Mouse (Mus musculus): Measurements from ENCODE around the gene Pacs2. TPM values are rescaled to one million over a fixed set of nuclear protein-coding genes. Genes with fewer than 3 reads are reported as not detected.

Gene Pacs2
- polyA plus RNA-seq, 1 experiment from 2014 or later: 7.3 TPM

DNA sequence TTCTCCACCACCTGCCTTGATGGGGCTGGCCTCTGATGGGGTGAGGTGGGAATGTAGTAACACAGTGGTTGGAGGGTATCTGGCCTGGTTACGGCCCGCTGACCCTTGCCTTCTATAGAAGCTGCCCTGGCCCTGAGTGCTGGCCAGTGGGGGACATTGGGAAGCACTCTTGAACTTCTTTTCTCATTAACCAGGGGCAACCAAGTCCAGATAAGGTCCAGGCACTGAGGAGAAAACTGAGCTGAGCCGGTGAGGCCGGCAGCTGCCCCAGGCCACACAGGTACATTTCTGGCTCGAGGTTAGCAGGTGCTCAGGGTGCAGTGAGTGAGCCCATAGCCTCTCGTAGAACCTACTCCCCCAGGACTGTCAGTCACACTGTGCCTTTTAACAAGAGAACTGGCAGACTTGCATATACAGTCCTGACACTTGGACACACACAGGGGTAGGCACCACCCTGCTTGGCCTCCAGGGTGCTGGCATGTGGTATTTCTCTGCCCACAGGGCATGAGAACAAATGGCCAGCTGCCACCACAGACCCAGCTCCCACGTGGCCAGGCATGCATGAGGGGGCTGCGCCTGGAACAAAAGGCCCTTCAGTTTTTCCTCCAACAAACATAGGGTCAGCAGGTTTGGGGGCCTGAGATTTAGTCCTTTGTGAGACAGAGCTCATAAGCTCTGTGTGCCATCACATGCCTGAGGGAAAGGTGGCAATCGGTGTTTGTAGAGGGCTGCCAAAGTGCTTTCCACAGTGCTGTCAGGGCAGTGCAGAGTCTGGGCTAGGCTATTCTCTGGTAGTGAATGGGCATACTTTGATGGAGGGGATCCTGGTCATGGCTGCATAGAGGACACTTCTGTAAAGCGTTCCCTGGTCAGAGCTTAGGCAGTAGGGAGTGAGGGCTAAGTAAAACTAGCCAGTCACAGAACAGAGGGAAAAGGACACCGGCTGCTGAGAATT, 18.3 kb downstream of the Pacs2 start:
- Histone ChIP-seq H3K4me1 (ENCODE audit: control insufficient read depth, insufficient read depth, low read length) (peaks cover 6% of the 10 kb centered on the region), H3K36me3 (ENCODE audit: control insufficient read depth, insufficient read depth, low read length) (no peaks in the 10 kb centered on the region; the same call in 1 of the 2 replicates), H3K4me2 (ENCODE audit: low read depth, low read length) (no peak overlapping the region), H3K27me3 (replicated peaks; ENCODE audit: control insufficient read depth, insufficient read depth, low read length) (no peaks in the 10 kb centered on the region), H3K27ac (ENCODE audit: low read length) (no peak overlapping the region), H3K4me3 (ENCODE audit: low read length) (no peak overlapping the region), H3K9me3 (ENCODE audit: control insufficient read depth, low read length) (no peaks in the 10 kb centered on the region), H3K9ac (ENCODE audit: low read depth, low read length) (no peak overlapping the region)
- WGBS: 72% methylated on average over 11 of the region's 11 CpGs
- ATAC-seq: no peak

DNA sequence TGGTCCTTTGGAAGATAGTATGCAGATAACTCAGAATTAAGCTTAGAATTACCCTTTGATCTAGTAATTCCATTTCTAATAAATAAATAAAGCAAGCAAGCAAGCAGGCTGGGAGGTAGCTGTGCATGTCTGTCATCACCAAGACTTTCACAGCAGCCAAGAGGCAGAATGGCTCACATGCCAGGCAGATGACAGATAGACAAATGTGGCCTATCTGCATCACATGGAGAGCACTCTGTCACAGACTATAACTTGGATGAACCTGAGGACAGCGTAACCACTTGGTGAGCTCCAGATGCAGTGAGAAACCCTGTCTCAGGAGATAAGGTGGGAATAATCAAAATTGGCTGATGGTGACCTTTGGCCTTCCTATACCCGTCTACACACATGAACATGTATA, 20.8 kb downstream of the Pacs2 start:
- no peaks in the 10 kb centered on the region for H3K9me3 ChIP-seq (ENCODE audit: control insufficient read depth, low read length)
- no peak overlapping the region for H3K9ac ChIP-seq (ENCODE audit: low read depth, low read length)
- H3K4me3 ChIP-seq (ENCODE audit: low read length): no peak overlapping the region
- 85% methylated on average over 2 of the region's 2 CpGs for WGBS
- H3K4me2 ChIP-seq (ENCODE audit: low read depth, low read length): no peak overlapping the region
- H3K27ac ChIP-seq (ENCODE audit: low read length): no peak overlapping the region
- no peaks in the 10 kb centered on the region for H3K27me3 ChIP-seq (replicated peaks; ENCODE audit: control insufficient read depth, insufficient read depth, low read length)
- no peaks in the 10 kb centered on the region for H3K4me1 ChIP-seq (ENCODE audit: control insufficient read depth, insufficient read depth, low read length)
- ATAC-seq: no peak
- no peaks in the 10 kb centered on the region; the same call in 1 of the 2 replicates for H3K36me3 ChIP-seq (ENCODE audit: control insufficient read depth, insufficient read depth, low read length)

DNA sequence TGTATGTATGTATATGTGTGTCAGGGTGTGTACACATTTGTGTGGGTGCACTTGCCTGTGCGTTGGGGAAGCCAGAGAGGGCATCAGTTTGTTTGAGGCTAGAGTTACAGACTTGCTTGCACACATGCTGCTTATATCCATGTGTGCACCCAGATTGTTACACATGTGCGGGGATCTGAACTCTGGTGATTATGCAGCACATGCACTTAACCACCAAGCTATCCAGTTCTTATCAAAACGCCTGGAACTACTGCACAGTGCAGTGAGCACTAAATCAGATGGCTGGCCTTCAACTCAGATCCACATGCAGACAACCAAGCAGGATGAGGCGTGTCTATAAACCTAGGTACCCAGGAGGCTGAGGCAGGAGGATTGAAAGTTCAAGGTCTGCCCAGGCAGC, 22.7 kb downstream of the Pacs2 start:
- Histone ChIP-seq H3K4me1 (ENCODE audit: control insufficient read depth, insufficient read depth, low read length) (no peaks in the 10 kb centered on the region), H3K27ac (ENCODE audit: low read length) (no peak overlapping the region), H3K27me3 (replicated peaks; ENCODE audit: control insufficient read depth, insufficient read depth, low read length) (no peaks in the 10 kb centered on the region), H3K36me3 (ENCODE audit: control insufficient read depth, insufficient read depth, low read length) (no peaks in the 10 kb centered on the region; the same call in 1 of the 2 replicates), H3K9ac (ENCODE audit: low read depth, low read length) (no peak overlapping the region), H3K4me3 (ENCODE audit: low read length) (no peak overlapping the region), H3K9me3 (ENCODE audit: control insufficient read depth, low read length) (no peaks in the 10 kb centered on the region), H3K4me2 (ENCODE audit: low read depth, low read length) (no peak overlapping the region)
- WGBS: 77% methylated on average over 4 of the region's 4 CpGs
- ATAC-seq: no peak

GRCm38 (mm10) chr12:113038414-113038813, 24.1 kb downstream of the Pacs2 start:
- Histone ChIP-seq H3K4me3 (ENCODE audit: low read length) (no peak overlapping the region), H3K4me1 (ENCODE audit: control insufficient read depth, insufficient read depth, low read length) (no peaks in the 10 kb centered on the region), H3K27ac (ENCODE audit: low read length) (no peak overlapping the region), H3K9me3 (ENCODE audit: control insufficient read depth, low read length) (no peaks in the 10 kb centered on the region), H3K4me2 (ENCODE audit: low read depth, low read length) (no peak overlapping the region), H3K36me3 (ENCODE audit: control insufficient read depth, insufficient read depth, low read length) (no peaks in the 10 kb centered on the region), H3K9ac (ENCODE audit: low read depth, low read length) (no peak overlapping the region), H3K27me3 (replicated peaks; ENCODE audit: control insufficient read depth, insufficient read depth, low read length) (no peaks in the 10 kb centered on the region)
- WGBS: 90% methylated on average over 4 of the region's 4 CpGs
- ATAC-seq: no peak

DNA sequence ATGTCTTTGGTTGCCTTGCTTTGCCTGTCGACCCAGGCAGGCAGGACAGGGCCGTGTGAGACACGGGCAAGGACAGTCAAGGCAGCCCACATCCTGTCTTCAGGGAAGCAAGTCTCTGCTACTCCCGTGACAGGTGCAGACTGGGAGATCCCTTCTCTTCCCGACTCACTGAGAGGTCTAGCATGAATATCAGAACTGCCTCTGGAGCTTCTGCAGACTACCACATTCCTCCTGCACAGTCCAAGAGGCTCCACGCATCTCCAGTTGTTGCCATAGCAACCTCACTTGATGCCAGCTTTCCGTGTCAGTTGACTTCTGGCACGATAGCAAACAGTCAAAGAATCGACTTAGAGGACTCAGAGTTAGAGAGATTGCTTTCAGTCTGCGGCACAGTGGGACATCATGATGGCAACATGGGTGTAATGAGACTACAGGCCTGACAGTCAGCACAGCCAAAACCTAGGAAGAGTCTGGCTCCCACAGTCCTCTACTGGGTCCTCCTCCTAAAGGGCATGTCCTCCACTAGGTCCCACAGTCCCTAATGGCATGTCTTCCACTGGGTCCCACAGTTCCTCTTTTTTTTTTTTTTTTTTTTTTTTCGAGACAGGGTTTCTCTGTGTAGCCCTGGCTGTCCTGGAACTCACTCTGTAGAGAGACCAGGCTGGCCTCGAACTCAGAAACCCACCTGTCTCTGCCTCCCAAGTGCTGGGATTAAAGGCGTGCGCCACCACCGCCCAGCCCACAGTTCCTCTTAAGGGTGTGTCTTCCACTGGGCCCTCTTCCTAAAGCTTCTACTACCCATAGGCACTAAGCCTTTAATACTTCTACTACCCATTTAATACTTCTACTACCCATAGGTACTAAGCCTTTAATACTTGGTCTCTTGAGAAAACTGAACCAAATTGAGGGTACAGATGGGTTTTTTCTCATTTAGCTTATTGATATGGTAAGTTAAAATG, 27.5 kb downstream of the Pacs2 start:
- 65% methylated on average over 15 of the region's 15 CpGs for WGBS

GRCm38 (mm10) chr12:113042543-113042942, 28.2 kb downstream of the Pacs2 start:
- H3K27me3 ChIP-seq (replicated peaks; ENCODE audit: control insufficient read depth, insufficient read depth, low read length): no peaks in the 10 kb centered on the region
- no peaks in the 10 kb centered on the region for H3K4me1 ChIP-seq (ENCODE audit: control insufficient read depth, insufficient read depth, low read length)
- no peak for ATAC-seq
- no peaks in the 10 kb centered on the region for H3K36me3 ChIP-seq (ENCODE audit: control insufficient read depth, insufficient read depth, low read length)
- H3K27ac ChIP-seq (ENCODE audit: low read length): no peak overlapping the region
- no peak overlapping the region for H3K9ac ChIP-seq (ENCODE audit: low read depth, low read length)
- no peaks in the 10 kb centered on the region for H3K9me3 ChIP-seq (ENCODE audit: control insufficient read depth, low read length)
- 73% methylated on average over 2 of the region's 2 CpGs for WGBS
- H3K4me2 ChIP-seq (ENCODE audit: low read depth, low read length): no peak overlapping the region
- H3K4me3 ChIP-seq (ENCODE audit: low read length): no peak overlapping the region

More for the DNA sequence above, 27.5 kb downstream of the Pacs2 start:
- Histone ChIP-seq H3K4me1 (ENCODE audit: control insufficient read depth, insufficient read depth, low read length) (no peaks in the 10 kb centered on the region), H3K27me3 (replicated peaks; ENCODE audit: control insufficient read depth, insufficient read depth, low read length) (no peaks in the 10 kb centered on the region), H3K4me3 (ENCODE audit: low read length) (no peak overlapping the region), H3K4me2 (ENCODE audit: low read depth, low read length) (no peak overlapping the region), H3K27ac (ENCODE audit: low read length) (no peak overlapping the region), H3K36me3 (ENCODE audit: control insufficient read depth, insufficient read depth, low read length) (no peaks in the 10 kb centered on the region), H3K9ac (ENCODE audit: low read depth, low read length) (no peak overlapping the region), H3K9me3 (ENCODE audit: control insufficient read depth, low read length) (no peaks in the 10 kb centered on the region)
- ATAC-seq: no peak

DNA sequence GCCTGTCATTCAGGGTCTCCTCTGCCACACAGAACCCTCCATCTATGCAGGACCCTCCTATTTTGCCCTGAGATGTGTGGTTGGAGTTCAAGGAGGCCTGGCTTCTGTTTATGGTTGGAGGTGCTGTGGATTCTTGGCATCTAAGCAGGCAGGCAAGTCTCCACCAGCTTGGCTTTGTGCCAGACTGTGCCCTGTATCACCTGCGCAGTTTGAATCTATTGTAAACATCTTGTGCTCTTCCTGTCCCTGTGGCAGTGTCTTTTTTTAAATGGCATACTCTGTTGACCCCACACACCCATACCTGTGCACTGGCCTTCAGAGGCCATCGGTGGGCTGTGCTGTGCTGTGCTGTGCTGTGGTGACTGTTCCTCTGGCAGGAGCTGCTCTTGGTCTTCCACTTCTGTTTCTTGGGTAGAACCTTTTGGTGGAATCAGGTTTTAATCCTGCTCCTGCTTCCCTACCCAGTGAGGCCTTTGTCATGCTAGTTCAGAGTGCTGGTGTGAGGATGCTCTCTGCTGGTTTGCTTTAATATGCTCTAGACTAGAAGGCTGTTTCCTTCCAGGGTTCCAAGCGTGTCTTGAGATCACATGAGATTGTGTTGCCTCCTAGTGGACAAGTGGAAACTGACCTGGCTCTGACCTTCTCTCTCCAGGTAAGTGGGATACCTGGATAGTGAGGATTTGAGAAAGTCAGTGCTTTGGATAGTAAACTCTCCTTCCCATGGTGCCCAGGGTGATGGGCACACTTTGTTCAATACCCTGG, 30.8 kb downstream of the Pacs2 start:
- Histone ChIP-seq H3K36me3 (ENCODE audit: control insufficient read depth, insufficient read depth, low read length) (peaks cover 1% of the 10 kb centered on the region; the same call in 1 of the 2 replicates), H3K4me3 (ENCODE audit: low read length) (no peak overlapping the region), H3K9ac (ENCODE audit: low read depth, low read length) (no peak overlapping the region), H3K4me1 (ENCODE audit: control insufficient read depth, insufficient read depth, low read length) (no peaks in the 10 kb centered on the region), H3K27ac (ENCODE audit: low read length) (no peak overlapping the region), H3K4me2 (ENCODE audit: low read depth, low read length) (no peak overlapping the region), H3K27me3 (replicated peaks; ENCODE audit: control insufficient read depth, insufficient read depth, low read length) (no peaks in the 10 kb centered on the region), H3K9me3 (ENCODE audit: control insufficient read depth, low read length) (no peaks in the 10 kb centered on the region)
- no peak for ATAC-seq
- WGBS: 77% methylated on average over 3 of the region's 3 CpGs

GRCm38 (mm10) chr12:113046861-113047260, 32.6 kb downstream of the Pacs2 start:
- no peak for ATAC-seq
- Histone ChIP-seq H3K9ac (ENCODE audit: low read depth, low read length) (no peak overlapping the region), H3K4me2 (ENCODE audit: low read depth, low read length) (no peak overlapping the region), H3K27me3 (replicated peaks; ENCODE audit: control insufficient read depth, insufficient read depth, low read length) (no peaks in the 10 kb centered on the region), H3K9me3 (ENCODE audit: control insufficient read depth, low read length) (no peaks in the 10 kb centered on the region), H3K4me3 (ENCODE audit: low read length) (no peak overlapping the region), H3K4me1 (ENCODE audit: control insufficient read depth, insufficient read depth, low read length) (peaks cover 4% of the 10 kb centered on the region), H3K36me3 (ENCODE audit: control insufficient read depth, insufficient read depth, low read length) (peaks cover 8% of the 10 kb centered on the region; the same call in 1 of the 2 replicates), H3K27ac (ENCODE audit: low read length) (no peak overlapping the region)
- WGBS: 87% methylated on average over 15 of the region's 15 CpGs

Data from intestine, embryonic 16.5 days (tissue).